Mouse (Mus musculus) limb, embryonic 14.5 days (tissue): ENCODE data around the gene Rxfp3. TPM values are rescaled to one million over a fixed set of nuclear protein-coding genes. Genes with fewer than 3 reads are reported as not detected.
A peak's percentile ranks its signal among the peaks of the same experiment; 100 is the strongest.

Experiments used
- ATAC-seq: fragments of 200-750 bp; cut with Nextera tagmentation; 2 replicates; pipeline ENCODE4 v1.8.0; 2017; ENCODE audit warnings: low read depth, moderate number of reproducible peaks, moderate TSS enrichment; ENCODE audit not compliant: low FRiP score
- DNase-seq: peaks from one replicate; pipeline ENCODE4 v3.0.0-alpha.2; 2015; ENCODE audit warnings: low spot score
- H3K27ac ChIP-seq: fragments of 300-500 bp; sonication (generic); replicated peaks from 2 replicates; pipeline ENCODE4 v1.5.1; 2014; ENCODE audit warnings: low read depth, mild to moderate bottlenecking, low read length, moderate library complexity, mixed read lengths
- H3K27me3 ChIP-seq: fragments of 300-500 bp; sonication (generic); 2 replicates; pipeline ENCODE4 v1.6.1; 2014; ENCODE audit warnings: low read length, mixed read lengths; ENCODE audit not compliant: control insufficient read depth, insufficient read depth
- H3K36me3 ChIP-seq: fragments of 300-500 bp; sonication (generic); 2 replicates; pipeline ENCODE4 v1.6.1; 2014; ENCODE audit warnings: mild to moderate bottlenecking, low read length, moderate library complexity, mixed read lengths; ENCODE audit not compliant: control insufficient read depth, insufficient read depth
- H3K4me1 ChIP-seq: fragments of 300-500 bp; sonication (generic); 2 replicates; pipeline ENCODE4 v1.6.1; 2014; ENCODE audit warnings: antibody characterized with exemption, low read length, mixed read lengths; ENCODE audit not compliant: control insufficient read depth, insufficient read depth
- H3K4me2 ChIP-seq: fragments of 300-500 bp; sonication (generic); replicated peaks from 2 replicates; pipeline ENCODE4 v1.6.1; 2014; ENCODE audit warnings: low read depth, mild to moderate bottlenecking, low read length, moderate library complexity; ENCODE audit not compliant: severe bottlenecking
- H3K4me3 ChIP-seq: fragments of 300-500 bp; sonication (generic); replicated peaks from 2 replicates; pipeline ENCODE4 v1.5.1; 2014; ENCODE audit warnings: low read length
- H3K9ac ChIP-seq: fragments of 300-500 bp; sonication (generic); 2 replicates; pipeline ENCODE4 v1.6.1; 2014; ENCODE audit warnings: mild to moderate bottlenecking, low read depth, low read length, moderate library complexity; ENCODE audit not compliant: severe bottlenecking
- H3K9me3 ChIP-seq: fragments of 300-500 bp; sonication (generic); 2 replicates; pipeline ENCODE4 v1.6.1; 2016; ENCODE audit warnings: low read length; ENCODE audit not compliant: control insufficient read depth
- POLR2A ChIP-seq: fragments of 200-500 bp; IDR thresholded peaks from 2 replicates; pipeline ENCODE4 v1.8.0; 2012; ENCODE audit warnings: inconsistent platforms, mild to moderate bottlenecking, moderate library complexity, borderline replicate concordance; ENCODE audit not compliant: insufficient read depth, insufficient read length; ENCODE audit errors: extremely low read depth
- WGBS: fragments of 180-500 bp; shearing (Covaris S2); extraction: QIAGEN DNeasy Blood & Tissue Kit; methylation state at CpG from one replicate; pipeline ENCODE4 v1.1.7; 2014; 5-methylcytosine and 5-hydroxymethylcytosine counted together
- polyA plus RNA-seq, 2 experiments: library from polyadenylated mRNA; depleted of rRNA in 1 of 2; stranded (reverse) in 1 of 2; unstranded in 1 of 2; fragments of >200 nt; fragmentation: Nextera tagmentation in 1 of 2; extraction: Ambion mirVana in 1 of 2; gene quantifications; 2 replicates each; pipeline versions ENCODE4 v1.2.1 to v1.2.3; 2012 to 2014

Rxfp3 gene
- polyA plus RNA-seq, 2 experiments: 0.72 to 0.81 TPM

- Histone ChIP-seq H3K27me3 (no peaks in the 10 kb centered on the region), H3K4me3 (no peak overlapping the region), H3K4me1 (peaks cover 4% of the 10 kb centered on the region; the same call in 1 of the 2 replicates), H3K27ac (no peak overlapping the region), H3K4me2 (no peak overlapping the region), H3K9me3 (no peaks in the 10 kb centered on the region), H3K9ac (no peak overlapping the region), H3K36me3 (peaks cover 6% of the 10 kb centered on the region)
- no peak for TF ChIP-seq POLR2A
- ATAC-seq (peak; percentile 26; the same call in 1 of the 2 replicates), DNase-seq (no peak)
- 61% methylated on average over 3 of the region's 3 CpGs for WGBS
These were observed 38.1 kb upstream of the Rxfp3 start for GRCm38 (mm10) chr15:11075726-11076361.

DNA sequence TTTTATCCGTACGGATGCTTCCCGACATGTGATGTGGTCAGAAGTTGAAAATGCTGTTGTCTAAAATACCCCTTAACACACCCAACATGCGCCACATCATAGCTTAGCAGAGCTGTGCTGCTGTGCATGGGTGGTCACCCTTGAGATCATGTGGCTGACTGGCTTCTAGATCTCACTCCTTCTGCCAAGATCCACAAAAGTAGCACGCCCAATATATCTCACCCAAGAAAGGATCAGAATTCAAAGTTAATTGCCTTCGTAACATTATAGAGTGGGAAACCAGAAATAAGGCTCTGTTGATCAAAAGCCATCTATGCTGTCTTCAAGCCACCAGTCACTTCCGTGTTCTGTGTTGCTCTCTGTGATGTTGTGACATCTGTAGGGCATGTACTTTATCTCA, 30.1 kb upstream of the Rxfp3 start:
- Histone ChIP-seq H3K4me2 (no peak overlapping the region), H3K27ac (no peak overlapping the region), H3K9ac (no peak overlapping the region), H3K4me1 (peaks cover 38% of the 10 kb centered on the region), H3K4me3 (no peak overlapping the region), H3K36me3 (peaks cover 6% of the 10 kb centered on the region), H3K9me3 (no peaks in the 10 kb centered on the region), H3K27me3 (no peaks in the 10 kb centered on the region)
- ATAC-seq: no peak
- no peak for TF ChIP-seq POLR2A
- no peak for DNase-seq
- 73% methylated on average over 7 of the region's 7 CpGs for WGBS

DNA sequence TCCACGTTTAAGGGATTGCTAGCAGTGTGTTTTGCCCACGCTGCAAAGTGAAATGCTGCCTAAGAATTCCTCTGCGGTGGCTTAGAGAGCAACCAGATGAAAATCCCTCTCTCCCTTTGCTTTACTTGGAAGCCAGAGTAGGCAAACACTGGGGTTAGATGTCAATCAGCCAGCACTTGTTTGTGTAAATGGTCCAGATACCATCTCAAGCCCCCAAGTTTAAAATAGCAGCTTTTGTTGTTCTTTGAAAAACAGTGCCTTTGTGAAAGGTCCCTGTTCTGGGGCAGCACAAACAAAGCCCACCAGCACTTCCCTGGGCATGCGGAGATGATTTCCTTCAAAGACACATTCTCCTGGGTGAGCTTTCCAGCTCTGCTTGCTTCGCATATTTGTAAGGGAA, 28.5 kb upstream of the Rxfp3 start:
- no peak for TF ChIP-seq POLR2A
- Histone ChIP-seq H3K27me3 (no peaks in the 10 kb centered on the region), H3K27ac (peak overlapping the region; percentile 91), H3K4me3 (peak overlapping the region; percentile 45), H3K36me3 (no peaks in the 10 kb centered on the region), H3K9ac (peak overlapping the region; percentile 70), H3K9me3 (no peaks in the 10 kb centered on the region), H3K4me1 (peaks cover 40% of the 10 kb centered on the region), H3K4me2 (peak overlapping the region; percentile 72)
- DNase-seq: no peak
- no peak for ATAC-seq
- WGBS: 21% methylated on average over 5 of the region's 5 CpGs

- H3K9me3 ChIP-seq: no peaks in the 10 kb centered on the region
- ATAC-seq (no peak), DNase-seq (no peak)
- peak overlapping the region; percentile 70 for H3K9ac ChIP-seq
- no peak for TF ChIP-seq POLR2A
- H3K4me2 ChIP-seq: peak overlapping the region; percentile 72
- H3K27me3 ChIP-seq: no peaks in the 10 kb centered on the region
- H3K27ac ChIP-seq: peak overlapping the region; percentile 91
- peak overlapping the region; percentile 45 for H3K4me3 ChIP-seq
- WGBS: 9% methylated on average over 9 of the region's 9 CpGs
- H3K36me3 ChIP-seq: no peaks in the 10 kb centered on the region
- H3K4me1 ChIP-seq: peaks cover 40% of the 10 kb centered on the region
These were observed 27.9 kb upstream of the Rxfp3 start for GRCm38 (mm10) chr15:11065528-11066171.

DNA sequence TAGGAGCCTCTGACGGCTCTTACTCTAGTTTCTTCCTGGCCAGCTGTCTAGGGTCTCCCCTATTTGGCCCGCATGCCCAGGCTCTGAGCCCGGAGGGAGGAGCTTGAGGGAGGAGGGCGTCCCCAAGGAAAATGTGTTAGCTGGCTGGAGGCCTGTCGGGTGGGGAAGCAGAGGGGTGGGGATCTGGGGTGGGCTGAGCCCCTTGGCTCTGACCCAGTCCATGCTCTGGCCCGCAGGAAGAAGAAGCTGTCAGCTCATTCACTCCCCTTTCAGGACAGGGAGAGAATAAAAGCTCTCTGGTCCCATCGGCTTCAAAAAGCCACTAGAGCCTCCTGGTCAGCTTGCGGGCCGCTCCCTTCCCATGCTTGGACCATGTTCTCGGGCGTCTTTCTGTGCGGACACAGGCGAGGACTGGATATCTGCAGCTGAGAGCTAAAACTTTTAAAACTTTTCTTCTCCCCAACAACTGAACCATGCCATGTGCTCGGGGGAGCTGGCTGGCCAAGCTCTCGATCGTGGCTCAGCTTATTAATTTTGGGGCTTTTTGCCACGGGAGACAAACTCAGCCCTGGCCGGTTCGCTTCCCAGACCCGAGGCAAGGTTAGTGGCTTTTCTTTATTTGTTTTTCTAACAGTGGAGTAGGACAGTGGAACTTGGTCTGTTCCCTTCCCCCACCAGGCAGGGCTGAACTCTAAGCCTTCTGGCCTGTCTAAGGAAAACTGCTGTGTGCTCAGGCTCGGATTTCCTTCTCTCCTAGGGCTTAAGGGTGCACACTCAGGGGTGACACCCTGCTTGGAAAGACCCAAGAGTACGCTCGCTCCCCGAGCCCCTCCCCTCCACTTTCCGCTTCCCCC, 27.0 kb upstream of the Rxfp3 start, which contains the start of gene Adamts12:
Gene Adamts12, plus strand, starts transcription at position 233 of the 854 bp plus-strand sequence.
- H3K27me3 ChIP-seq: no peaks in the 10 kb centered on the region
- peak within 1 kb of the TSS; percentile 70 for H3K9ac ChIP-seq
- H3K36me3 ChIP-seq: no peaks in the 10 kb centered on the region
- H3K27ac ChIP-seq: peak within 1 kb of the TSS; percentile 91
- peak; percentile 82 for ATAC-seq
- H3K4me2 ChIP-seq: peak within 1 kb of the TSS; percentile 72
- peak; percentile 84 for DNase-seq
- H3K9me3 ChIP-seq: no peaks in the 10 kb centered on the region
- H3K4me1 ChIP-seq: peaks cover 37% of the 10 kb centered on the region
- under 1% methylated on average over 24 of the region's 25 CpGs for WGBS
- TF ChIP-seq POLR2A: 0 out of 2 replicates have a peak, but pooled peaks have one; percentile 11
- peak within 1 kb of the TSS; percentile 45 for H3K4me3 ChIP-seq
